Mouse (Mus musculus): Measurements from ENCODE around the gene Ppp3r2. TPM values are rescaled to one million over a fixed set of nuclear protein-coding genes. Genes with fewer than 3 reads are reported as not detected.

The Ppp3r2 gene
- total RNA-seq (2022) = not detected

DNA sequence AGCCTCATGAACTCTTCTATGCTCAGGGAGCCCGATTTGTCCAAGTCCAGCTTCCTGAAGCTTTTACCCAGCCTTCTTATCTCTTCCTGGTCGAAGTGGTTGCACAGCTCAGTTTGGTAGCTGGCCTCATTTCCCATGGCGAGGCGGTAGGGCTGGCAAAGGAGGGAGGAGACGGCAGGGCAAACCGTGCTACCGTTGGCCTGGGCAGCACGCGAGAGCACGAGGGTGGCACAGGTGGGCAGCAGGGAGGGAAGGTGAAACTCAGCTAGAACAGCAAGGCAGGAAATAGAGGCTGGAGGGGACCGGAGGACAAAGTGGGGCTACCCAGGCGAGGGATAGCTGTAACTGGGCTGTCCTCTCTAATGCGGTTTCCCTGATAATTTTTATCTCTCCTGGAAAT is at the start of gene Ppp3r2:
Gene Ppp3r2 (minus strand): TSS at position 213 of the 400 bp plus-strand sequence.
- no peak for DNase-seq (ENCODE audit: low spot score in 2 of 2)

- no peak for DNase-seq (ENCODE audit: low spot score in 2 of 2)
Observed at GRCm38 (mm10) chr4:49729326-49729725, 47.5 kb upstream of the Ppp3r2 start.

DNA sequence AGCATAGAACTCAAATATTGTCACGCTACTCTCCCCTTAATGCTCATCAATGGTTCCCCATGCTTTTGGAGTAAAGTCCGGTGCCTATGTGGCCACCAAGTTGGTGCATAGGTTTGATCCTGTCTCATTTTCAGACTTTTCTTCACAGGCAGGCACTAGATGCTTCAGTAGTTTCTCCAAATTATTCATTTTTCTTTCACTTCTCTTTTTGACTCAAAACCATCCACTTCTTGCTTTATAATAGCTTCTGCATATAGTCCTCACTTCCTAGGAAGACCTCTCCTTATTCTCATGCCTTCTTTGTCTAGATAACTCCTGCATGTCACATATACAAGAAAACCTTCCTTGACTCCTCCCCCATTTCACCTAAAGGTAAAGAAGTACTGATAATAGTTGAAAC is 42.1 kb upstream of the Ppp3r2 start:
- no peak for DNase-seq (ENCODE audit: low spot score in 2 of 2)

- DNase-seq (ENCODE audit: low spot score in 2 of 2) = no peak
Observed at GRCm38 (mm10) chr4:49691405-49692194, 9.8 kb upstream of the Ppp3r2 start.

- DNase-seq (ENCODE audit: low spot score in 2 of 2) = no peak
Observed at GRCm38 (mm10) chr4:49688594-49689288, 6.9 kb upstream of the Ppp3r2 start.

DNA sequence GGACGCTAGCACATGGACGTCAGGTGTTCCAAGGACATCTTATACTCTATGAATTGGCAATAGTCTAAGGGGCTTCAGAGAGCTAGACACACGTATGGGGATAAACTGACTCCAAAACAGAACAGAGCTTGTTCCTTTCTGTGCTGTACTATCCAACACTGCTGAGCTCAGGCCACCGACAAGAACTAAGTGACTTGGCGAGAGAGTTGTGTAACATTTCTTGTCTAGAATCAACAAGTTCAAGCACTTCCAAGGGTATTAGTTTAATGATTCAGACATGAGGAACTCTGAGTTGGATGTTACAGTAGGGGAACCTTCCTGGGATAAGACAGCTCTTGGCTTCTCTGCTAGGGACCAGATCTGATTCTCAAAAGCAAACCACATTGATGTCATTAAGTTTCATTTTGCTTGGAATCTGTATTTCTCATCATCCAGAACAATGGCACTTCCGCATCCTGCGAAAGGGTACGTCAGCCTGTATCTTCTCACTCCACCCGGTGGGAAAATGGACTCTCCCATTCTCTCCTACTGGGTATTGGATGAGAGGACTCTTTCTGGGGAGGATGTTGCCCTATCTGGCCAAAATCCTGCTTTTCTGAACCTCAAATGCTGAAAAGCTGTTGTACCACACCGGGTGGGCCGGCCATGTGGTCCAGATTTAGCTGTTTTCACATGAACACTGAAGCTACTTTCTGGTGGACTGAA is 1.5 kb downstream of the Ppp3r2 start:
- DNase-seq (ENCODE audit: low spot score in 2 of 2) = no peak

DNA sequence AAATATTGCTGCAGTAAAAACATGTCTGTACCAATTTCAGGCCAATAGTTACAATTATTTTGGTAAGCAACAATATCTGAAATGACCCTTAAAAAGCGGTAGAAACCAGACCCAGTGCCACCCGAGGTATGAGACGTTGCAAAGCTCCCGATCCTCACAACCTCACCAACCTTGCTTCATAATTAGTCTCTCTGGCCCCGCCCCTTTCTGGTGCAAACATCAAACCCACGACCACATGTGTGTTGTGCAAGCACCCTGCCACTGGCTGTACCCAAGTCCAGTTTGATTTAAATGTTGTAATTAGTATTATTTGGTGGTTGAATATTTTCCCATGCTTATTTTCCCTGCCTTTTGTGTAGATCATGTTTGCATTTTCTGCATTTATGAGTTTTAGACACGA is 5.0 kb downstream of the Ppp3r2 start:
- no peak for DNase-seq (ENCODE audit: low spot score in 2 of 2)

DNA sequence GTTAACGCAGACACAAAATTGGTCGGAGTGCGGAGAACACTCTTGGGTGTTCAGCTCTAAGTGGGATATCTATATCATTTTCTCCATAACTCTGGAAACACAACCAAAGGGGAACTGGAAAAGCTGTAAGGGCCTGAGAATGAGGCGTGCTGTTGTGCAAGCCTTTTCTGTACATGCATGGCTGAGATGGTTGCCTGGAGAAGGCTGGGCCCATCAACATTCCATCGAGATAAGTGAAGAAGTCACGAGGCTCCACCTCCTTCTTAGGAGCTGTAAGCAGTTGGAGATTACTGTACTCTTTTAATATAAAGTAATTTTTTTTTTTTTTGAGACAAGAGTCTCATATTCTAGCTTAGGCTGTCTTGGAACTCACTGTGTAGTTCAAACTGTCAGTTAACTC is 5.8 kb downstream of the Ppp3r2 start:
- no peak for DNase-seq (ENCODE audit: low spot score in 2 of 2)

DNA sequence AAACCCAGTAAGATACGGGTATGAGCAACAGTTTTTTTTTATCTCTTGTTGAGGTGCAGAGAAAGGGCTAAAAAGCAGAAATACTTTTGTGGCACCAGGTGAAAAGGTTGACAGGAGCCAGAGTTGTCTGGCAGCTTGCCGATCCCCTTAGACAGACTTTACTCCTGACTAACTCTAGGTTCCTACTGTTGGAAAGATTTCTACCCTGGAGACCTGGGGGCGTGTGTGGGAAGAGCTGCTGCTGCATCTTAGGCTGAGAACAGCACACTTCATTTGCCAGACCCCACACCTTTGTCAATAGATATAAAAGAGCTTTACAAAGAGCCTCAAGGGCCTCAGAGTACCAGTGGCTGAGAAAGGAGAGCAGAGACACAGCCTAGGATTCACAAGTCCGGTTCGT is 17.0 kb downstream of the Ppp3r2 start:
- DNase-seq (ENCODE audit: low spot score in 2 of 2) = no peak

- DNase-seq (ENCODE audit: low spot score in 2 of 2) = no peak
Observed at GRCm38 (mm10) chr4:49662231-49662630, 19.6 kb downstream of the Ppp3r2 start.

DNA sequence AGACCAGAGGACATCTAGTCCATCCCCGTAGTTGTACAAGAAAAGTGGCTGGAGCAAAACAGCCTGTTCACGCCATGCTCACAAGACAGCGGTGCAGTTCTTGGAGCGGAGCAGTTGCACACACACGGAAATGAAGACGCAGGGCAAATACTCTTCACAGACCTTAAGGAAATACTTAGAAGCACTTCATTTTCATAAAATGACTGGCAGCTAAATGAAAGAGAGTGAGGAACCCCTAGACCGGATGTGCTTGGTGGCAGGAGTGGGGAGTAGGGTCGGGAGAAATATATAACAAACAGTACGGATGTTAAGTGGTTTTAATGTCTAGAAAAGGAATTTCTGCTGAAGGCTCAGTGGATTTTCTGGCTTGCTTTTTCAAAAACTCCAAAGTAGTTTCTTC is 20.2 kb downstream of the Ppp3r2 start:
- DNase-seq (ENCODE audit: low spot score in 2 of 2) = no peak

GRCm38 (mm10) chr4:49659421-49659820 is 22.4 kb downstream of the Ppp3r2 start:
- DNase-seq (ENCODE audit: low spot score in 2 of 2) = no peak

- DNase-seq (ENCODE audit: low spot score in 2 of 2) = no peak
Observed at GRCm38 (mm10) chr4:49639913-49640312, 41.9 kb downstream of the Ppp3r2 start.

DNA sequence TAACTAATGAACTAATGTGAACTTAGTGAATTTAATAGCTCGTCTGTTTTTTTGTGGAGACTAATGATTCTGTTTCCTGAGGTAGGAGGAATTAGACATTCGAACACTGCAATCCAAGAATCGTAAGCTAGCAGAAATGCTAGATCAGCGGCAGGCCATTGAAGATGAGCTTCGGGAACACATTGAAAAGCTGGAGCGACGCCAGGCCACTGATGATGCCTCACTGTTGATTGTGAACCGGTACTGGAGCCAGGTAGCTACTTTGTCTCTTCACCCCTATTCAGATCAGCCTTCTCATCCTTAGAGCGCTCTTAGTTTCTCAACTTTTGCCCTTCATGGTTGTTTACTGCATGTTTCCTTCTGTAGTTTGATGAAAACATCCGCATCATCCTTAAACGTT is 44.0 kb downstream of the Ppp3r2 start:
- no peak for DNase-seq (ENCODE audit: low spot score in 2 of 2)

- DNase-seq (ENCODE audit: low spot score in 2 of 2) = no peak
Observed at GRCm38 (mm10) chr4:49632139-49632481, 49.7 kb downstream of the Ppp3r2 start.

GRCm38 (mm10) chr4:49631319-49632138 is 50.3 kb downstream of the Ppp3r2 start, which contains the start of gene Rnf20:
TSS of gene Rnf20 (plus strand) at chr4:49632006.
- DNase-seq (ENCODE audit: low spot score in 2 of 2) = peak; percentile 91

- no peak for DNase-seq (ENCODE audit: low spot score in 2 of 2)
Observed at GRCm38 (mm10) chr4:49628941-49629340, 52.9 kb downstream of the Ppp3r2 start.

Measured in gastrocnemius, adult 8-10 months (tissue).